12 mouse cellular contexts compared by ENCODE assay signal in genomic region chr10:25427523-25427922, GRCm38 (mm10).
DNase-seq lines count a peak whose midpoint lies in the region; ATAC-seq and TF ChIP-seq lines count a peak whose summit lies in the region.
"Had no signal": no experiment of that assay in that cellular context is flagged by ENCODE, and none has a peak within 500 bp of the region (broad histone marks: within the 10 kb centered on the region; RNA-seq: fewer than 3 reads in every experiment).

No protein-coding gene starts in this region.

- no peaks in the 10 kb centered on the region for H3K36me3 ChIP-seq in hindbrain, embryonic 10.5 days
- H3K36me3 ChIP-seq in hindbrain, postnatal 0 days (ENCODE audit: insufficient read depth, low read length), result no peaks in the 10 kb centered on the region
- no peaks in the 10 kb centered on the region for H3K36me3 ChIP-seq in intestine, embryonic 16.5 days (ENCODE audit: control insufficient read depth, insufficient read depth, low read length)
- H3K36me3 ChIP-seq: liver, embryonic 15.5 days had no signal

- ATAC-seq in hindbrain, postnatal 0 days, result no peak
- ATAC-seq in intestine, embryonic 16.5 days, result peak; percentile 68
- no peak for ATAC-seq in activated CD4-positive, CD25-positive, alpha-beta regulatory T cell, adult 4 months

- DNase-seq in hindbrain, embryonic 10.5 days (ENCODE audit: low spot score), result no peak
- DNase-seq in hindbrain, postnatal 0 days (ENCODE audit: low spot score), result no peak
- peak; percentile 62 for DNase-seq in lung, postnatal 14 days
- DNase-seq in right cerebral cortex, postnatal 36 days (ENCODE audit: low spot score in 2 of 2), result no peak
- no peak for DNase-seq in cerebellum, postnatal 25 days
- DNase-seq: cerebellum, adult 11 months; gastrocnemius, postnatal 14 days; thymus, postnatal 14 days had no signal

- no peak overlapping the region for H3K4me2 ChIP-seq in hindbrain, postnatal 0 days (ENCODE audit: low read depth, low read length)
- 0 out of 2 replicates have a peak overlapping the region, but pooled peaks have one; percentile 18 for H3K4me2 ChIP-seq in intestine, embryonic 16.5 days (ENCODE audit: low read depth, low read length)
- H3K4me2 ChIP-seq: liver, embryonic 15.5 days had no signal

- peaks cover 25% of the 10 kb centered on the region for H3K4me1 ChIP-seq in hindbrain, embryonic 10.5 days (replicated peaks)
- H3K4me1 ChIP-seq in hindbrain, postnatal 0 days (ENCODE audit: insufficient read depth, low read length), result no peaks in the 10 kb centered on the region
- H3K4me1 ChIP-seq in brown adipose tissue, adult 24 weeks (ENCODE audit: control insufficient read depth, insufficient read depth, insufficient read length, low read length), result peaks cover 16% of the 10 kb centered on the region
- H3K4me1 ChIP-seq in intestine, embryonic 16.5 days (ENCODE audit: control insufficient read depth, insufficient read depth, low read length), result peaks cover 44% of the 10 kb centered on the region

- no peak overlapping the region for H3K4me3 ChIP-seq in hindbrain, embryonic 10.5 days
- H3K4me3 ChIP-seq in hindbrain, postnatal 0 days (ENCODE audit: low read length), result no peak overlapping the region
- H3K4me3 ChIP-seq in brown adipose tissue, adult 24 weeks (ENCODE audit: insufficient read depth, low read depth, low read length), result no peak overlapping the region
- no peak overlapping the region for H3K4me3 ChIP-seq in intestine, embryonic 16.5 days (ENCODE audit: low read length)
- H3K4me3 ChIP-seq: liver, embryonic 15.5 days had no signal

- H3K9me3 ChIP-seq in hindbrain, embryonic 10.5 days, result no peaks in the 10 kb centered on the region
- no peaks in the 10 kb centered on the region for H3K9me3 ChIP-seq in hindbrain, postnatal 0 days (ENCODE audit: low read length)
- no peaks in the 10 kb centered on the region for H3K9me3 ChIP-seq in intestine, embryonic 16.5 days (ENCODE audit: control insufficient read depth, low read length)
- H3K9me3 ChIP-seq: liver, embryonic 15.5 days had no signal

- TF ChIP-seq CTCF in hindbrain, postnatal 0 days (IDR thresholded peaks at IDR 0.05; ENCODE audit: low read depth), result no peak

- H3K9ac ChIP-seq in hindbrain, postnatal 0 days (replicated peaks; ENCODE audit: low read length), result no peak overlapping the region
- H3K9ac ChIP-seq in intestine, embryonic 16.5 days (ENCODE audit: low read depth, low read length), result peak overlapping the region; percentile 5; the same call in 1 of the 2 replicates
- H3K9ac ChIP-seq: liver, embryonic 15.5 days had no signal

- 62% methylated on average over 7 of the region's 7 CpGs for WGBS in hindbrain, embryonic 10.5 days
- WGBS in hindbrain, postnatal 0 days, result 64% methylated on average over 7 of the region's 7 CpGs
- 24% methylated on average over 7 of the region's 7 CpGs for WGBS in intestine, embryonic 16.5 days

- peak overlapping the region; percentile 50; the same call in 1 of the 2 replicates for H3K27ac ChIP-seq in hindbrain, embryonic 10.5 days
- H3K27ac ChIP-seq in hindbrain, postnatal 0 days, result no peak overlapping the region
- H3K27ac ChIP-seq in brown adipose tissue, adult 24 weeks (replicated peaks; ENCODE audit: low read depth, low read length), result peak overlapping the region; percentile 50
- H3K27ac ChIP-seq in intestine, embryonic 16.5 days (ENCODE audit: low read length), result peak overlapping the region; percentile 40; the same call in 1 of the 2 replicates

- H3K27me3 ChIP-seq in hindbrain, embryonic 10.5 days (ENCODE audit: insufficient read depth, poor library complexity, severe bottlenecking), result no peaks in the 10 kb centered on the region
- H3K27me3 ChIP-seq in hindbrain, postnatal 0 days (ENCODE audit: insufficient read depth, low read length), result no peaks in the 10 kb centered on the region
- H3K27me3 ChIP-seq in intestine, embryonic 16.5 days (replicated peaks; ENCODE audit: control insufficient read depth, insufficient read depth, low read length), result no peaks in the 10 kb centered on the region
- H3K27me3 ChIP-seq: liver, embryonic 15.5 days had no signal
